29 mouse cellular contexts compared by ENCODE assay signal in the genomic region with DNA sequence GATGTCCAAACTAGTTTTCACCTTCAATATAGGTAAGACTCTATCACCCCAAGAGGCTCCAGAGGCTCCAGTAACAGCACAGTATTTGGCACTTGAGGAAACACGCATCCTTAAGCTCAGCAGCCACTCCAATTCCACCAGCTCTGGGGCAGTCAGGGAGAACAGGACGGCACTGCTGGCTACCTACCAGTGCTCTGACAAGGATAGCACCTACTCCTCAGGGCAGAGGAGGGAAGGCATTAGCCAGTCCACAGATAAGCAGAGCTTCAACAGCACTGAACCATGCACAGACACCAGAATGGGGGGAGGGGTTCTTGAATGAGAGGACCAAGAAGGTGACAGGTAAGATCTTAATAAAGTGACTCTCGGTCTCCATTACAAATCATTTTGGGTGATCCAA. TPM values are rescaled to one million over a fixed set of nuclear protein-coding genes. Genes with fewer than 3 reads are reported as not detected.
A peak's percentile ranks its signal among the peaks of the same experiment; 100 is the strongest.
DNase-seq lines count a peak whose midpoint lies in the region; ATAC-seq and TF ChIP-seq lines count a peak whose summit lies in the region.
"Had no signal": no experiment of that assay in that cellular context is flagged by ENCODE, and none has a peak within 500 bp of the region (broad histone marks: within the 10 kb centered on the region; RNA-seq: fewer than 3 reads in every experiment).

No protein-coding gene starts in this region.

- no peaks in the 10 kb centered on the region for H3K27me3 ChIP-seq in heart, embryonic 11.5 days (ENCODE audit: control insufficient read depth, insufficient read depth, low read length)
- no peaks in the 10 kb centered on the region for H3K27me3 ChIP-seq in liver, embryonic 15.5 days
- H3K27me3 ChIP-seq: hindbrain, embryonic 15.5 days; kidney, embryonic 15.5 days; midbrain, embryonic 13.5 days; neural tube, embryonic 15.5 days; Patski had no signal

- TF ChIP-seq CTCF in bone marrow, adult 2 months (IDR thresholded peaks at IDR 0.05; ENCODE audit: control insufficient read depth, insufficient read depth, low read length) = no peak

- no peak overlapping the region for H3K9ac ChIP-seq in heart, embryonic 11.5 days (ENCODE audit: low read depth, low read length)
- peak overlapping the region; percentile 53 for H3K9ac ChIP-seq in liver, embryonic 15.5 days
- H3K9ac ChIP-seq: hindbrain, embryonic 15.5 days; kidney, embryonic 15.5 days; midbrain, embryonic 13.5 days; neural tube, embryonic 15.5 days had no signal

- H3K27ac ChIP-seq in heart, embryonic 11.5 days (ENCODE audit: low read depth, low read length) = 0 out of 2 replicates have a peak overlapping the region, but pooled peaks have one; percentile 22
- peak overlapping the region; percentile 40; the same call in 1 of the 2 replicates for H3K27ac ChIP-seq in bone marrow, adult 2 months (ENCODE audit: control insufficient read depth, insufficient read depth, low read depth, low read length, poor library complexity)
- H3K27ac ChIP-seq in liver, embryonic 15.5 days (replicated peaks) = peak overlapping the region; percentile 99
- H3K27ac ChIP-seq: hindbrain, embryonic 10.5 days; hindbrain, embryonic 15.5 days; kidney, embryonic 15.5 days; midbrain, embryonic 13.5 days; neural tube, embryonic 15.5 days had no signal

- peaks cover 2% of the 10 kb centered on the region; the same call in 1 of the 2 replicates for H3K4me1 ChIP-seq in heart, embryonic 11.5 days (ENCODE audit: control insufficient read depth, insufficient read depth, low read length)
- H3K4me1 ChIP-seq in bone marrow, adult 2 months (ENCODE audit: control insufficient read depth, insufficient read depth, low read length) = peaks cover 4% of the 10 kb centered on the region; the same call in 1 of the 2 replicates
- H3K4me1 ChIP-seq in liver, embryonic 15.5 days (replicated peaks) = peaks cover 82% of the 10 kb centered on the region
- H3K4me1 ChIP-seq: hindbrain, embryonic 10.5 days; kidney, embryonic 15.5 days had no signal

- H3K4me3 ChIP-seq in heart, embryonic 11.5 days (ENCODE audit: low read depth, low read length) = no peak overlapping the region
- no peak overlapping the region for H3K4me3 ChIP-seq in bone marrow, adult 2 months (replicated peaks; ENCODE audit: control insufficient read depth, low read depth, low read length)
- peak overlapping the region; percentile 37 for H3K4me3 ChIP-seq in liver, embryonic 15.5 days (replicated peaks)
- H3K4me3 ChIP-seq: hindbrain, embryonic 10.5 days; hindbrain, embryonic 15.5 days; kidney, embryonic 15.5 days; midbrain, embryonic 13.5 days; neural tube, embryonic 15.5 days had no signal

- H3K36me3 ChIP-seq in heart, embryonic 11.5 days (ENCODE audit: control insufficient read depth, insufficient read depth, low read length) = peaks cover 14% of the 10 kb centered on the region
- peaks cover 87% of the 10 kb centered on the region for H3K36me3 ChIP-seq in liver, embryonic 15.5 days (replicated peaks)

- DNase-seq in heart, postnatal 36 days = no peak
- DNase-seq in liver (peak; percentile 75), MN1 (ENCODE audit: low spot score) (no peak)
- no peak for DNase-seq in cerebellum, adult 11-12 months
- DNase-seq: adrenal gland, postnatal 36 days; cerebellum, adult 9-10 months; cerebellum, postnatal 36 days; kidney, adult 18-20 months; kidney, postnatal 25 days; lung, postnatal 36 days; thymus, adult 2 months; thymus, postnatal 4 days had no signal

- peak overlapping the region; percentile 35; the same call in 1 of the 2 replicates for H3K4me2 ChIP-seq in heart, embryonic 11.5 days
- peak overlapping the region; percentile 71 for H3K4me2 ChIP-seq in liver, embryonic 15.5 days
- H3K4me2 ChIP-seq: hindbrain, embryonic 15.5 days; kidney, embryonic 15.5 days; midbrain, embryonic 13.5 days; neural tube, embryonic 15.5 days had no signal

- no peaks in the 10 kb centered on the region for H3K9me3 ChIP-seq in heart, embryonic 11.5 days (replicated peaks; ENCODE audit: control insufficient read depth, low read length)
- no peaks in the 10 kb centered on the region for H3K9me3 ChIP-seq in liver, embryonic 15.5 days (replicated peaks)
- H3K9me3 ChIP-seq: G1E; hindbrain, embryonic 10.5 days; hindbrain, embryonic 15.5 days; kidney, embryonic 15.5 days; midbrain, embryonic 13.5 days; neural tube, embryonic 15.5 days had no signal

- no peak for ATAC-seq in heart, embryonic 11.5 days (replicated peaks; ENCODE audit: insufficient number of reproducible peaks, low FRiP score, low TSS enrichment)
- ATAC-seq in liver, embryonic 15.5 days (ENCODE audit: insufficient read depth) = no peak
- ATAC-seq: forebrain, embryonic 16.5 days; midbrain, embryonic 13.5 days; Patski had no signal

- 78% methylated on average over 3 of the region's 3 CpGs for WGBS in heart, embryonic 11.5 days (ENCODE audit: insufficient replicate concordance)
- 74% methylated on average over 3 of the region's 3 CpGs for WGBS in bone marrow, adult 2 months
- 45% methylated on average over 3 of the region's 3 CpGs for WGBS in liver, embryonic 15.5 days (ENCODE audit: insufficient replicate concordance)

- intact Hi-C loops in heart, postnatal 36 days (cut with DNase I) = no loop called here

- no peak for TF ChIP-seq POLR2A in bone marrow, adult 2 months (IDR thresholded peaks at IDR 0.05; ENCODE audit: borderline replicate concordance, control insufficient read depth, low read depth, low read length)

RNA-seq across cellular contexts. Expression of gene Ranbp10, which starts 7.5 kb away (rescaled TPM):
- 11.4 and 14.3 TPM in 2 replicates for polyA plus RNA-seq in heart, embryonic 11.5 days (2014; fragmentation: Nextera tagmentation; extraction: Ambion mirVana)
- 10 to 100 TPM; 19.8 TPM for total RNA-seq in heart, postnatal 36 days (2021)
- 90.8 and 98.0 TPM in 2 replicates for polyA plus RNA-seq in bone marrow, adult 2 months (2011; ENCODE audit: insufficient read depth, insufficient read length, low replicate concordance, missing spikeins)
- 45.0 and 52.2 TPM in 2 replicates for polyA plus RNA-seq in liver, embryonic 15.5 days (2015; fragmentation: Nextera tagmentation; extraction: Ambion mirVana)

RNA-seq across cellular contexts. Expression of gene Tsnaxip1, which starts 7.9 kb away (rescaled TPM):
- 0.07 and 0.13 TPM in 2 replicates for polyA plus RNA-seq in heart, embryonic 11.5 days (2014; fragmentation: Nextera tagmentation; extraction: Ambion mirVana)
- total RNA-seq in heart, postnatal 36 days (2021) = not detected
- polyA plus RNA-seq in bone marrow, adult 2 months (2011; ENCODE audit: insufficient read depth, insufficient read length, low replicate concordance, missing spikeins) = 3.6 TPM in 1 of 2 replicates, not detected in the other
- 0.07 and 0.22 TPM in 2 replicates for polyA plus RNA-seq in liver, embryonic 15.5 days (2015; fragmentation: Nextera tagmentation; extraction: Ambion mirVana)
- total RNA-seq: adrenal gland, postnatal 36 days; gastrocnemius, adult 8-10 months; liver, adult 2 months; megakaryocyte-erythroid progenitor cell, adult 5-6 weeks; monocyte, adult 5-6 weeks had no signal
- polyA plus RNA-seq: G1E; heart, postnatal 0 days; intestine, embryonic 14.5 days; liver, adult 2 months had no signal

RNA-seq across cellular contexts. Expression of gene Cenpt, which starts 33.4 kb away (rescaled TPM):
- polyA plus RNA-seq in heart, embryonic 11.5 days (2014; fragmentation: Nextera tagmentation; extraction: Ambion mirVana) = 45.7 and 47.9 TPM in 2 replicates
- total RNA-seq in heart, postnatal 36 days (2021) = 1 to 10 TPM; 2.0 to 2.6 TPM
- 30.3 and 73.2 TPM in 2 replicates for polyA plus RNA-seq in bone marrow, adult 2 months (2011; ENCODE audit: insufficient read depth, insufficient read length, low replicate concordance, missing spikeins)
- polyA plus RNA-seq in liver, embryonic 15.5 days (2015; fragmentation: Nextera tagmentation; extraction: Ambion mirVana) = 20.3 and 22.7 TPM in 2 replicates

RNA-seq across cellular contexts. Expression of gene Thap11, which starts 35.3 kb away (rescaled TPM):
- 47.2 and 49.8 TPM in 2 replicates for polyA plus RNA-seq in heart, embryonic 11.5 days (2014; fragmentation: Nextera tagmentation; extraction: Ambion mirVana)
- total RNA-seq in heart, postnatal 36 days (2021) = 10 to 100 TPM; 26.5 to 28.3 TPM
- polyA plus RNA-seq in bone marrow, adult 2 months (2011; ENCODE audit: insufficient read depth, insufficient read length, low replicate concordance, missing spikeins) = 9.8 and 12.6 TPM in 2 replicates
- 31.5 and 32.2 TPM in 2 replicates for polyA plus RNA-seq in liver, embryonic 15.5 days (2015; fragmentation: Nextera tagmentation; extraction: Ambion mirVana)

RNA-seq across cellular contexts. Expression of gene Nutf2, which starts 40.7 kb away (rescaled TPM):
- polyA plus RNA-seq in heart, embryonic 11.5 days (2014; fragmentation: Nextera tagmentation; extraction: Ambion mirVana) = 231 and 265 TPM in 2 replicates
- total RNA-seq in heart, postnatal 36 days (2021) = 10 to 100 TPM; 33.0 to 42.4 TPM
- polyA plus RNA-seq in bone marrow, adult 2 months (2011; ENCODE audit: insufficient read depth, insufficient read length, low replicate concordance, missing spikeins) = 35.2 and 54.8 TPM in 2 replicates
- 85.2 and 94.1 TPM in 2 replicates for polyA plus RNA-seq in liver, embryonic 15.5 days (2015; fragmentation: Nextera tagmentation; extraction: Ambion mirVana)

Comparison
In these comparisons a context has a peak if more than half of its experiments do, and no peak if none do; other contexts are left out.
1. H3K27ac ChIP-seq: peak in every context shown above with its lines; median percentile 99 in liver, embryonic 15.5 days; 40 in bone marrow, adult 2 months; 22 in heart, embryonic 11.5 days.